Mouse (Mus musculus) stomach, postnatal 0 days (tissue): ENCODE measurements at regions not wholly inside any gene's neighbourhood (a gene's known extent, or its start where the extent isn't known, plus 50 kb on each side); places are given as distances from the start of the nearest gene placed in this dataset.

ENCODE experiments used
- ATAC-seq: fragments of 200-750 bp; cut with Nextera tagmentation; 2 replicates; pipeline ENCODE4 v1.8.0; 2017; ENCODE audit not compliant: low FRiP score, low TSS enrichment
- DNase-seq: peaks from one replicate; pipeline ENCODE4 v3.0.0-alpha.2; 2016; ENCODE audit warnings: low spot score
- H3K27ac ChIP-seq: fragments of 300-500 bp; sonication (generic); replicated peaks from 2 replicates; pipeline ENCODE4 v1.5.1; 2014; ENCODE audit warnings: mild to moderate bottlenecking, control low read depth
- H3K27me3 ChIP-seq: fragments of 300-500 bp; sonication (generic); 2 replicates; pipeline ENCODE4 v1.6.1; 2014; ENCODE audit warnings: low read length; ENCODE audit not compliant: control insufficient read depth, insufficient read depth
- H3K36me3 ChIP-seq: fragments of 300-500 bp; sonication (generic); 2 replicates; pipeline ENCODE4 v1.6.1; 2014; ENCODE audit warnings: low read length, mixed read lengths; ENCODE audit not compliant: control insufficient read depth, insufficient read depth
- H3K4me1 ChIP-seq: fragments of 300-500 bp; sonication (generic); replicated peaks from 2 replicates; pipeline ENCODE4 v1.6.1; 2014; ENCODE audit warnings: antibody characterized with exemption; ENCODE audit not compliant: control insufficient read depth, insufficient read depth
- H3K4me2 ChIP-seq: fragments of 300-500 bp; sonication (generic); replicated peaks from 2 replicates; pipeline ENCODE4 v1.6.1; 2014; ENCODE audit warnings: low read depth, mild to moderate bottlenecking, control low read depth, moderate library complexity
- H3K4me3 ChIP-seq: fragments of 300-500 bp; sonication (generic); 2 replicates; pipeline ENCODE4 v1.5.1; 2014; ENCODE audit warnings: low read depth, low read length, control low read depth
- H3K9ac ChIP-seq: fragments of 300-500 bp; sonication (generic); 2 replicates; pipeline ENCODE4 v1.6.1; 2014; ENCODE audit warnings: mild to moderate bottlenecking, low read length, control low read depth, mixed read lengths
- H3K9me3 ChIP-seq: fragments of 300-500 bp; sonication (generic); 2 replicates; pipeline ENCODE4 v1.6.1; 2016; ENCODE audit warnings: low read length; ENCODE audit not compliant: control insufficient read depth
- CTCF ChIP-seq: IDR thresholded peaks from 2 replicates; pipeline ENCODE4 v1.5.1; 2016; ENCODE audit warnings: antibody characterized with exemption, low read depth, mild to moderate bottlenecking, moderate library complexity
- EP300 ChIP-seq: optimal IDR thresholded peaks from 2 replicates; pipeline ENCODE3; 2016; ENCODE audit warnings: antibody characterized with exemption
- WGBS: fragments of 180-500 bp; shearing (Covaris S2); extraction: QIAGEN DNeasy Blood & Tissue Kit; methylation state at CpG from one replicate; pipeline ENCODE4 v1.1.7; 2014; 5-methylcytosine and 5-hydroxymethylcytosine counted together

DNA sequence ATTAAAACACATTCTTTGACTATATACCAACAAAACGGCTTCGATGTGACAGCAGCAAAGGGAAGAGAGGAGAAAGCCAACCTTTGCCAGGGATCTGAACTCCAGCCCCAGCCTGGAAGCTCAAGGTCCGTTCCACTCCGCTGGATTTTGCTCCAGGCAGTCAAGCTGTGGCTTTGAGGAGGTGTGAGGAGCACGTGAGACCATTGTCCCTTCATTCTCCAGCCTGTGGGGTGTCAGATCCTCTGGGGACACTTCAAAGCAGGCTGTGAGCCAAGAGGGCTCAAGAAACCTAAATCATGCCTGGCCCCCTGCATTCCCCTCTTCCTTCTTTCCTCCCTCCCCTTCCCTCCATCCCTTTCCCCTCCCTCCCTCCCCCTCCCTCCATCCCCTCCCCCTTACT, 154.9 kb upstream of the Rpl38 start:
- Histone ChIP-seq H3K27me3 (no peaks in the 10 kb centered on the region), H3K36me3 (no peaks in the 10 kb centered on the region), H3K9me3 (no peaks in the 10 kb centered on the region), H3K9ac (no peak overlapping the region), H3K4me3 (no peak overlapping the region), H3K4me2 (no peak overlapping the region), H3K27ac (no peak overlapping the region), H3K4me1 (no peaks in the 10 kb centered on the region)
- 29% methylated on average over 5 of the region's 5 CpGs for WGBS
- ATAC-seq: no peak
- DNase-seq: no peak
- TF ChIP-seq CTCF (no peak), EP300 (no peak)

DNA sequence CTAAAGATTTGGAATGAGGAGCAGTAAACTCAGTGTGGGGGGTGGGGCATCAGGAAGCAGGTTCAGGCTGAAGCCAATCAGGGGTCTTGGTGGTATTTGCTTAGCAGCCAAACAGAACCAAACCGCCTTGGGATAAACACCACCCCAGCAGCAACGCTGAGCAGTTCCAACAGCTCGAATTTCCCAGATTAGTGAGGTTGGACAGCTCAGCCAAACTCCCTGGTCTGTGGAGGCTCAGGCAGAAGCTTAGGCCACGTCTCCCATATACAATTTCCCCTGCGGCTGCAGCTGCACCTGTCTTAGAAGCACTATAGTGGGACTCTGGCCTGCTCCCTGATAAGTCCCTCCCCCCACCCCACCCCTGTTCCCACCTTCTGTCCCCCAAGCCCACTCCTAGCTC, 156.3 kb upstream of the Rpl38 start:
- no peak overlapping the region for H3K27ac ChIP-seq
- H3K36me3 ChIP-seq: no peaks in the 10 kb centered on the region
- no peak overlapping the region for H3K4me3 ChIP-seq
- H3K9ac ChIP-seq: no peak overlapping the region
- ATAC-seq: no peak
- 7% methylated on average over 5 of the region's 5 CpGs for WGBS
- no peaks in the 10 kb centered on the region for H3K9me3 ChIP-seq
- H3K27me3 ChIP-seq: no peaks in the 10 kb centered on the region
- TF ChIP-seq EP300 (no peak), CTCF (no peak)
- H3K4me1 ChIP-seq: no peaks in the 10 kb centered on the region
- no peak overlapping the region for H3K4me2 ChIP-seq
- DNase-seq: no peak

DNA sequence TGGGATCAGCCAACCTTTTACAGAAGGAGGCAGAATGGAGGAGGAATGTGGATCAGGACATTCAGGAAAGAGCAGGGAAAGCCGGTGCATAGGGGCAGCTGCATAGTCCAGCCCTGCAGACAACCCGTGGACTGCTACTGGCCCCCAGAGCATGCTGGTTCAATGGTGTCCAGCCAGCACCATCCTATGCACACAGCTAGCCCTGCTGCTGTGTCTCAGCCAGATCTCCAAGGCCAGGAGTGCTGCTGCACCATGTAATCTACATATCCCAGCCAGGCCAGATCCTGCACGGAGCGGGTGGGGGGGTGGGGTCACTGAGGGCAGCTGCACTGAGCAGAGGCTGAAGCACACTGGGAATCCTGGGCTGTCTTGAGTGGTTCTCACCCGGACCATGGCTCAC, 165.8 kb upstream of the Rpl38 start:
- H3K36me3 ChIP-seq: no peaks in the 10 kb centered on the region
- H3K9me3 ChIP-seq: no peaks in the 10 kb centered on the region
- H3K9ac ChIP-seq: no peak overlapping the region
- H3K27ac ChIP-seq: no peak overlapping the region
- H3K27me3 ChIP-seq: no peaks in the 10 kb centered on the region
- no peak overlapping the region for H3K4me3 ChIP-seq
- H3K4me2 ChIP-seq: no peak overlapping the region
- no peaks in the 10 kb centered on the region for H3K4me1 ChIP-seq
- ATAC-seq (no peak), DNase-seq (no peak)
- TF ChIP-seq CTCF: no peak
- TF ChIP-seq EP300: no peak
- 29% methylated on average over 5 of the region's 5 CpGs for WGBS

DNA sequence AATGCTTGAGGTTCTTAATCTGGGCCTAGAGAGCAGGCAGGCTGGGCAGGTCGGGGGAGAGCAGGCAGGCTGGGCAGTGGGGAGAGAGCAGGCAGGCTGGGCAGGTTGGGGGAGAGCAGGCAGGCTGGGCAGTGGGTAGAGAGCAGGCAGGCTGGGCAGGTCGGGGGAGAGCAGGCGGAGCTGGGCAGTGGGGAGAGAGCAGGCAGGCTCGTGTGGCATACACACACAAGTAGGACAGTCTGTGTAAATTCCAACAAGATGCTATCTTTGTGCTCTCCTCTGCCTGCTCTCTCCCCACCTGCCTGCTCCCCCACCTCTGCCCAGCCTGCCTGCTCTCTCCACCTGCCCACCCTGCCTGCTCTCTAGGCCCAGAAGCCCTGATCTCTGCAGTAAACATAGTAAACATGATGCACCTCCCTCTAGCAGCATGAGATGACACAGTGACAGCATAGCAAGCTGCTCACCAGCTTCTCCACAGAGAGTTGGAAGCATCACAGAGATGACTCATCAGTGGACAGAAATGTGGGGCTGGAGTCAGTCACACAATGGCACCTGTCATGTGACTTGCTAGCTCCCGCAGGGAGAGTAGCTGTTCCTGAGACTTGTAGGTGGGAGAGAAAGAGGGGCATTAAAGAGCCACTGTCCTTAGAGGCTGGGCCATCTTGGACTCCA, 166.3 kb upstream of the Rpl38 start:
- TF ChIP-seq EP300 (no peak), CTCF (no peak)
- H3K27ac ChIP-seq: no peak overlapping the region
- ATAC-seq (no peak), DNase-seq (no peak)
- no peaks in the 10 kb centered on the region for H3K9me3 ChIP-seq
- WGBS: 34% methylated on average over 3 of the region's 5 CpGs
- no peak overlapping the region for H3K4me2 ChIP-seq
- no peaks in the 10 kb centered on the region for H3K36me3 ChIP-seq
- H3K4me1 ChIP-seq: no peaks in the 10 kb centered on the region
- no peak overlapping the region for H3K4me3 ChIP-seq
- no peak overlapping the region for H3K9ac ChIP-seq
- no peaks in the 10 kb centered on the region for H3K27me3 ChIP-seq

DNA sequence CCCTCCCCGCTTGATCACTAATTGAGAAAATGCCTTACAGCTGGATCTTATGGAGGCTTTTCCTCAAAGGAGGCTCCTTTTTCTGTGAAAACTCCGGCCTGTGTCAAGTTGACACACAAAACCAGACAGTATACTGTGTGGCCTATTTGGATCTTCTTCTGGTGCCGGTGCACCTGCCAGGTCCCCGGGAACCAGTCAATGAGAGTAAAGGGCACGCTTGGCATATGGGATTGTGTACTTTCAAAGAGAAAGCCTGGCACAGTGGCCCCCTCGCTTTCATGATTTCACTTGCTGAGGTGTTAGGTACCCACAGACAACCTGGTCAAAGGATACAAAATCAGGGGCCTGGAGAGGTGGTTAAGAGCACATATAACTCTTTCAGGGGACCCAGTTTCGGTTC, 167.9 kb upstream of the Rpl38 start:
- Histone ChIP-seq H3K27me3 (no peaks in the 10 kb centered on the region), H3K4me2 (no peak overlapping the region), H3K9me3 (no peaks in the 10 kb centered on the region), H3K36me3 (no peaks in the 10 kb centered on the region), H3K27ac (no peak overlapping the region), H3K9ac (no peak overlapping the region), H3K4me1 (no peaks in the 10 kb centered on the region), H3K4me3 (no peak overlapping the region)
- DNase-seq (no peak), ATAC-seq (no peak)
- TF ChIP-seq CTCF (no peak), EP300 (no peak)
- 90% methylated on average over 7 of the region's 7 CpGs for WGBS

DNA sequence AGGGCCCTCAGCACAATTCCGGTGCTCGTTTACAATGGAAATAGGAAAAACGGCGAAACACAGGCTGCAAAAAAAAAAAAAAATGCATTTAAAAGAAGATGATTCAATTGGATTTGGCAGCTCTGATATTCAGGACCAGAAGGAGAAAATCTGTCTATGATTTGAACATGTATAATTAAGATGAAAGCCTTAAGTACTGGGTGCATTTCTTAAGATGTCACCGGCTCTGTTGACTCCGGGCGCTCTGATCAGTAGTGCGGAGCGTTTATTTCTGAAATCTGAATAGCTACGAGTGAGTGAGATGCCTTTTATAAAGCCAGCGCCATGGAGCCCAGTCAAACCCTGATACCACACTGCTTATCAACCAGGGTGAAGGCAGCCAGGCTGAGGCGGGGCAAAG, 168.7 kb upstream of the Rpl38 start:
- no peaks in the 10 kb centered on the region for H3K27me3 ChIP-seq
- H3K36me3 ChIP-seq: no peaks in the 10 kb centered on the region
- H3K9me3 ChIP-seq: no peaks in the 10 kb centered on the region
- no peaks in the 10 kb centered on the region for H3K4me1 ChIP-seq
- ATAC-seq (no peak), DNase-seq (no peak)
- no peak for TF ChIP-seq CTCF
- no peak for TF ChIP-seq EP300
- WGBS: 86% methylated on average over 12 of the region's 12 CpGs
- H3K4me3 ChIP-seq: no peak overlapping the region
- H3K9ac ChIP-seq: no peak overlapping the region
- H3K27ac ChIP-seq: no peak overlapping the region
- H3K4me2 ChIP-seq: no peak overlapping the region
